Mouse (Mus musculus) frontal cortex, adult 2 months (tissue): Measurements from ENCODE around the gene Ndufs7. TPM values are rescaled to one million over a fixed set of nuclear protein-coding genes. Genes with fewer than 3 reads are reported as not detected.

Source experiments
- DNase-seq, 2 experiments: peaks; one replicate each; pipeline ENCODE4 v3.0.0; 2022; ENCODE audit warnings: low spot score in 1 of 2; ENCODE audit errors: extremely low spot score in 1 of 2
- polyA plus RNA-seq: library from polyadenylated mRNA; depleted of rRNA; stranded (reverse); fragments of >200 nt; gene quantifications from 2 replicates; pipeline ENCODE4 v1.2.3, GENCODE M21; 2012

The Ndufs7 gene
- polyA plus RNA-seq, 1 experiment, result 380 TPM

GRCm38 (mm10) chr10:80260642-80261584, 12.0 kb downstream of the Ndufs7 start, which contains the start of the genes Gamt and Dazap1:
TSS of gene Gamt (minus strand) at chr10:80261012.
TSS of gene Dazap1 (plus strand) at chr10:80261486.
- peak; percentile 81 to 93 for DNase-seq

DNA sequence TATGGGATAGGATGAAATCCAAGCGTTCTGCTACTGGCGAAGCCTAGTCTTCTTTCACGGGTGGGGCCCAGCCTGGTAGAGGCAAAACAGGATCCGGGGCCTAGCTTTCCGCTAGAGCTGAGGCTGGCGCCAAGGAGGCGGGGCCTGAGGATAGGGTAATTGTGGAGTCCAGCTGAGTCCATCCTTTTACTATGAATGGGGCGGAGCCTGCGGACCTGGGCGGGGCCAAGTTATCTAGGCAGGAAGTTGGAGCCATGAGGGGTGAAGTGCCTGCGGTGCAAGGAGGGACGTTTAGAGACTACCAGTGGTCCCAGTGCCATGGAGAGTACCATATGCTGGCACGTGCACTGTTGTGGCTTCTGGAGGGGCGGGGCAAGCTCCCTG, 12.7 kb downstream of the Ndufs7 start:
- DNase-seq, result peak; percentile 86 to 89

- DNase-seq, result no peak
These were observed 13.2 kb downstream of the Ndufs7 start for GRCm38 (mm10) chr10:80262169-80262568.

DNA sequence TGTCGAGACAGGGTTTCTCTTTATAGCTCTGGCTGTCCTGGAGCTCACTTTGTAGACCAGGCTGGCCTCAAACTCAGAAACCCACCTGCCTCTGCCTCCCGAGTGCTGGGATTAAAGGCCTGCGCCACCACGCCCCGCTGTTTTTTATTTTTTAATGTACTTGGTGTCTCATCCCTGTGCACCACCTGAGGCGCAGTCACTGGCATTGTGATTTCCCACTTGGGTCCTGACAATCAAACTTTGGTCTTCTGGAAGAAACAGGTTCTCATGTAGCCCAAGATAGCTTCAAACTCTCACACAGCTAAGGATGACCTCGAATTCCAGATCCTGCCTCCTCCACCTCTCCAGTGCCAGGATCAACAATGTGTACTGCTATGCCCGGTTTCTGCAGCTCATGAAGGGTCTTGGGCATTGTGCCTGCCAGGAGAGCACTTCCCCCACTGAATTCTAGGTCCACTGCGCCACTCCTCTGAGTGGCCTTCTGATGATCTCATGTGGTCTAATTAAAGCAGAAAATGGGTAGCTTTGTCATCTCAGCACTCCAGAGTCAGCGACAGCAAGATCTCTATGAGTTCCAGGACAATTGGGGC, 13.9 kb downstream of the Ndufs7 start:
- DNase-seq, result no peak

- peak; percentile 99 for DNase-seq
These were observed 15.6 kb downstream of the Ndufs7 start for GRCm38 (mm10) chr10:80264341-80265148.

DNA sequence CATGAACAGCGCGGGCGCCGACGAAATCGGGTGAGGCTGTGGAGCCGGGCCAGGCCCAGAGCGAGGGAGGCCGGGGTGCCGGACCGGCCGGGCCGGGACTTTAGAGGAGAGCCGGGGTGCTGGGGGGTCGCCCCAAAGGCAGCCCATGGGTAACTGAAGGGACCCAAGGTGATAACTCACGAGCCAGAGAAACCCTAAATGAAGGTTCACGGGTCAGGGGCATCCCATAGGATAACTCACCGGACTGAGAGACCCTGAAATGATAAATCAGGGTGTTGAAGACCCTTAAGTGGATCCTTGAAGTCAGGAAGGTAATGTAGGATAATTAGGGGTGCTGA, 16.2 kb downstream of the Ndufs7 start:
- no peak for DNase-seq

GRCm38 (mm10) chr10:80270099-80270498, 21.2 kb downstream of the Ndufs7 start:
- DNase-seq, result no peak

DNA sequence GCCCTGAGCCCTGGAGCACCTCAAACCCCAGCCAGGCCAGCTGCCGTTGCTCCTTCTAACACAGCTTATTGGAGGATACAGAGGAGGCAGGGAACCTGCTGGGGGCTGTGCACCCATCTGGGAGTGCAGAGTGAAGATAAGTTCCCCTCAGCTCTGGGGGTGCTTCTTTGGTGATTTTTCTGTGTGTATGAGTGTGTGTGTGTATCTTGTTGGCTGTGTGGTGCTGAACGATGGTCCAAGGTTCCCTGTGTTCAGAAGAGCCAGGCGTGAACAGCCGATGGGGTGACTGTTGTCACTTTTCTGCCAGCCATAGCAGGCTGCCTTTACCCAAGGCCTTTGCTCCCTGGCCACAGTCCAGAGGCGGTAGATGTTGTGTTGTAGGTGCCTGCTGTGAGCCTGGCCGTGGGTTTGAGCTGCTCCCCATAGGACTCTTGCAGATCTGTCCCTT, 21.8 kb downstream of the Ndufs7 start:
- DNase-seq, result no peak

- no peak for DNase-seq
These were observed 22.4 kb downstream of the Ndufs7 start for GRCm38 (mm10) chr10:80271186-80271843.

DNA sequence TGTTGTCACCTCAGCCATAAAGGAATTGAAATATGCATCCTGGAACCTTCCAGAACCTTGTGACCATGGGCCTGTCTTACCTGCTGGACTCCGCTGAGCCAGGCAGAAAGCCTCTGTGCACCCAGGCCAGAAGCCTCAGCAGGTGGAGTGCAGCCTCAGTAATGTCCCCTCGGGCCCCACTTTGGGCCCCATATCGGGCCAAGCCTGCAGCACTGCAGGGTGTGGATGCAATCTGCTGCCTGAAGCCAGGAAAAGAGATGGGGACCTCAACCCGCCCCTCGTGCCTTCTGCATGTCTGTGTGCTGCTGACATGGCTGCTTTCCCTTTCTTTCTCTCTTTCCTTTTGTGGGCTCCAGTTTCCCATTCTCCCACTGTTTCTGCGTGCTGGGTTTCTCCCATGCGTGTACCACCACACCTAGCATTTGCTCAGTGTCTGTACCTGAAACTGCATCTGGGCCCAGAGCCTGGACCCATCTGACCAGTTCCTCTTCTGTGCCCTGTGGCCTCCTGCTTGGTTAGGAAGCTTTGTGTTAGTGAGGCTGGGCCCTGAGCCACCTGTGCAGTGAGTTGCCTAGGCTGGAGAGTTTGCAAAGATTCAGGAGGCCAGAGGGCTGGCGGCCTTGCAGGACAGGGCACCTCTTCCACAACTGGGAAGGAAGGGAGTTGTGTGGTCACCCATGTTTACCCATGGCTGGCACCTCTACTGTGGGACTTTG, 23.1 kb downstream of the Ndufs7 start:
- DNase-seq, result no peak

DNA sequence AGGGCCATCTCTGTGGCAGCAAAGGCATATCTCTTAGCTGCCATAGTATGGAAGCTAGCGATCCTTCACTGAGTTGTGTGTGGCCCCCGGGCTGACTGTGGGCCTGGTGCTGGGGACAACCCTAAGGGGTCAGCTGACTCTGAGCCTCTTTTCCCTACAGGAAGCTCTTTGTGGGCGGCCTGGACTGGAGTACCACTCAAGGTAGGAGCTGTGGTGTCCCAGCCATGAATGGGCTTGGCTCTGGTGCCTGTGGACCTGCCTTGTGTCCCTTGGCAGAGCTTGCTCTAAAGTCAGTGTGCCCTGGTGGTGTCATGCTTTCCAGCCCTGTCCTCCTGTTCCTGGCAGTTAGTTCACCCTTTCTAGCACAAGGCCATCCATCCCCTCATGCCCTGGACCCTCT, 24.9 kb downstream of the Ndufs7 start:
- DNase-seq, result no peak

- DNase-seq, result no peak
These were observed 27.3 kb downstream of the Ndufs7 start for GRCm38 (mm10) chr10:80276238-80276637.

DNA sequence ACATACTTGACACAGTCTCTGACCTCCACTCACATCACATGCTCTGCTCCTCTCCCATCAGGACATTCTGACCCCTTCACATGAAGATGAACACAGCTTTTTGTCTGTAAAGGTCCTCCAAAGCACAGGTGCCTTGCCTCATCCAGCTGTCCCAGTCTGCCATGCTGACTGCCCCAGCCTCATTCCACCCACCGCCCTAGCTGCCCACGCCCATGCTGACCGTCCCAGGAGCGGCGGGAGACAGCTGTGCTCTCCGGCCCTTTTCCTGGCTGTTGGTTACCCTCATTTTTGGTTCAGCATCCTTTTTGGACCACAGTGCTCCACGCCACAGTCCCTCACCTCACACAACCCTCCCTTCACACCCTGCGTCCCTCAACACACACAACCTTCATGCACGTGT, 29.5 kb downstream of the Ndufs7 start:
- no peak for DNase-seq

DNA sequence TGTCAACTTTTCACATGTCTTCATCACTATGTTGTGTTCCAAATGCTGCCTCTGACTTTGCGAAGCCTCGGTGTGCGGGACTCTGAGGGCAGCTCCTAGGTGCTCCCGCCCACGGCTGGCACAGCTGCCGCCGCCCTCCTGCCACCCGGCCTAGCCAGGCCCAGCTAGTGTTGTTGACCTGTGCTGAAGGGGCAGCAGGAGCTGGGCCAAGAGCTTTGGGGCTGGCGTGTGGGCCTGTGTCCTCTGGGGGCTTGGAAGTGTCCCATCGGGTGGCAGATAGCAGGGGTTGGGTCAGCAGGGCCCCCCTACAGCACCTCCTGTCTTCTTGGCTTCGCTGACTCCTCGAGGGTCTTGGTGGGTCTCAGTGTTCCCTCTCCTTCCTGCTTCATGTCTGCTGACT, 30.4 kb downstream of the Ndufs7 start:
- DNase-seq, result no peak

GRCm38 (mm10) chr10:80281304-80281703, 32.4 kb downstream of the Ndufs7 start:
- DNase-seq, result no peak

DNA sequence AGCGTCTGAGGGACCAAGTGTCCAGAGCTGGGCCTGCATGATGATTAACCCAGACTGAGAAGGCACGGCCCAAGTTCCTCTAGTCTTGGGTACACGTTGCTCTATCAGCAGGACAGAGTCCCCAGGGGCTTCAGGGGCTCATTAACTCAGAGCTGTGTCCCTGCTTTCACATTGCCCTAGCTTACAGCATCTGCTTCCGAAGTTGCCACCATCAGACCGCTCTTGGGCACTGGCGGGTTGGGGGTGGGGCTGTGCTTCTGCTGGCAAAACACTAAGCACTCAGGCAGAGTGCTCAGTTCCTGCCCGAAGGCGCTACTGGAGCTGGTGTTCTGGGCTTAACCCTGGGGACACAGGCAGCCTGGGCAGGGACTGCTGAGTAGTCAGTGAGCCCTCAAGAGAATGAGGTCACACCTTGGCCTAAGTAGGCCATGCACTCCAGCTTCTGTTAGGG, 33.0 kb downstream of the Ndufs7 start:
- DNase-seq, result no peak

GRCm38 (mm10) chr10:80282481-80283441, 33.8 kb downstream of the Ndufs7 start:
- no peak for DNase-seq

DNA sequence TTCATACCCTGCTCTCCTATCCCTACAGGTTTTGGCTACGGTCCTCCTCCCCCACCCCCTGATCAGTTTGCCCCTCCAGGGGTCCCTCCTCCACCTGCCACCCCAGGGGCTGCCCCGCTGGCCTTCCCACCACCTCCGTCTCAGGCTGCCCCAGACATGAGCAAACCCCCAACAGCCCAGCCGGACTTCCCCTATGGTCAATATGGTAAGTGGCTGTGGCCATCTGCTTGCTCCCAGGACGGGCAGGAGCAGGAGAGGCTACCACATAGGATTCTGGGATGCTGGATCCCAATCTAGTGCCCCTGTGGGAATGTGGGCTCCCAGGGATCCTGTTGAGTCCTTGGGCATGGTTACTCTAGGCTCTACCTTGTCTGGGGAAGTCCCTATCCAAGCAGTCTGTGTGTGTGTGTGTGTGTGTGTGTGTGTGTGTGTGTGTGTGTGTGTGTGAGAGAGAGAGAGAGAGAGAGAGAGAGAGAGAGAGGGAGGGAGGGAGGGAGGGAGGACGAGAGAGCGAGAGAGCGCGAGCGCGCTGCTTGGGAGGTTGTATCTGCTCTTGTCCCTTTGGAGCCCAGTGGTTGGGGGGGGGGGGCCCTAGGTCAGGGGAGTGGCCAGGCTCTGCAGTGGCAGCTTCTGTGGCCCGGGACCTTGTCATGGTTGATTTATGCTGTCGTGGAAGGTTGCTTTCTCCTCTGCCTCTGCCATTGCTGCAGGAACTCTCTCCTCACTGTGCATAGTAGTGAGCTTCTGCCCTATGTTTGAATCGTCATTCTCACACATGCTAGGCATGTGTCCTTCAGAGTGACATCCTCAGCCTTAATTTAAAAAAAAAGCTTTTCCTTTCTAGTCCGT, 36.5 kb downstream of the Ndufs7 start:
- no peak for DNase-seq
